Mouse (Mus musculus): ENCODE measurements around the gene Piezo1. TPM values are rescaled to one million over a fixed set of nuclear protein-coding genes. Genes with fewer than 3 reads are reported as not detected.
A peak's percentile ranks its signal among the peaks of the same experiment; 100 is the strongest.

The Piezo1 gene
- polyA plus RNA-seq, 1 experiment, result 156 TPM

GRCm38 (mm10) chr8:122580926-122581325, 29.8 kb upstream of the Piezo1 start:
- Histone ChIP-seq H3K4me3 (no peak overlapping the region), H3K4me2 (ENCODE audit: low read depth) (no peak overlapping the region), H3ac (ENCODE audit: control insufficient read depth, insufficient read length) (no peak overlapping the region), H3K27me3 (ENCODE audit: control insufficient read depth, insufficient read depth, insufficient read length) (no peaks in the 10 kb centered on the region), H3K36me3 (ENCODE audit: control insufficient read depth, insufficient read depth) (no peaks in the 10 kb centered on the region), H3K79me2 (ENCODE audit: control insufficient read depth, insufficient read depth) (peaks cover 6% of the 10 kb centered on the region)
- TF ChIP-seq MYOD1 (IDR thresholded peaks at IDR 0.05; ENCODE audit: control insufficient read depth in 1 of 3, insufficient read length in 2 of 3, low read depth in 2 of 3), result no peak
- TF ChIP-seq E2F4 (IDR thresholded peaks at IDR 0.05; ENCODE audit: insufficient read depth), result no peak
- TF ChIP-seq REST (IDR thresholded peaks at IDR 0.05; ENCODE audit: insufficient read depth, insufficient read length), result no peak
- TF ChIP-seq USF1 (IDR thresholded peaks at IDR 0.05; ENCODE audit: low read depth), result no peak
- no peak for TF ChIP-seq TCF3 (IDR thresholded peaks at IDR 0.05; ENCODE audit: insufficient read length, low read depth)
- TF ChIP-seq CEBPB (IDR thresholded peaks at IDR 0.05; ENCODE audit: insufficient read depth, poor library complexity, severe bottlenecking), result no peak
- no peak for TF ChIP-seq TCF12 (IDR thresholded peaks at IDR 0.05; ENCODE audit: insufficient read depth, poor library complexity, severe bottlenecking)
- no peak for TF ChIP-seq MAX (IDR thresholded peaks at IDR 0.05; ENCODE audit: low read depth)
- TF ChIP-seq POLR2A (IDR thresholded peaks at IDR 0.05; ENCODE audit: insufficient read length, low read depth), result no peak
- no peak for TF ChIP-seq MYOG (IDR thresholded peaks at IDR 0.05; ENCODE audit: control insufficient read depth in 1 of 3, insufficient read depth in 1 of 3, insufficient read length in 2 of 3, low read depth in 2 of 3)
- no peak for TF ChIP-seq POLR2AphosphoS2 (IDR thresholded peaks at IDR 0.05; ENCODE audit: insufficient read length, low read depth)
- TF ChIP-seq SRF (IDR thresholded peaks at IDR 0.05; ENCODE audit: control insufficient read depth, insufficient read length, low read depth), result no peak

GRCm38 (mm10) chr8:122579196-122579595, 28.1 kb upstream of the Piezo1 start:
- Histone ChIP-seq H3K36me3 (ENCODE audit: control insufficient read depth, insufficient read depth) (no peaks in the 10 kb centered on the region), H3K27me3 (ENCODE audit: control insufficient read depth, insufficient read depth, insufficient read length) (no peaks in the 10 kb centered on the region), H3ac (ENCODE audit: control insufficient read depth, insufficient read length) (no peak overlapping the region), H3K79me2 (ENCODE audit: control insufficient read depth, insufficient read depth) (peaks cover 11% of the 10 kb centered on the region), H3K4me2 (ENCODE audit: low read depth) (no peak overlapping the region), H3K4me3 (no peak overlapping the region)
- TF ChIP-seq CEBPB (IDR thresholded peaks at IDR 0.05; ENCODE audit: insufficient read depth, poor library complexity, severe bottlenecking), result no peak
- TF ChIP-seq POLR2A (IDR thresholded peaks at IDR 0.05; ENCODE audit: insufficient read length, low read depth), result no peak
- TF ChIP-seq MYOD1 (IDR thresholded peaks at IDR 0.05; ENCODE audit: control insufficient read depth in 1 of 3, insufficient read length in 2 of 3, low read depth in 2 of 3), result no peak
- TF ChIP-seq TCF3 (IDR thresholded peaks at IDR 0.05; ENCODE audit: insufficient read length, low read depth), result no peak
- no peak for TF ChIP-seq E2F4 (IDR thresholded peaks at IDR 0.05; ENCODE audit: insufficient read depth)
- TF ChIP-seq REST (IDR thresholded peaks at IDR 0.05; ENCODE audit: insufficient read depth, insufficient read length), result no peak
- TF ChIP-seq USF1 (IDR thresholded peaks at IDR 0.05; ENCODE audit: low read depth), result no peak
- TF ChIP-seq MAX (IDR thresholded peaks at IDR 0.05; ENCODE audit: low read depth), result no peak
- TF ChIP-seq POLR2AphosphoS2 (IDR thresholded peaks at IDR 0.05; ENCODE audit: insufficient read length, low read depth), result no peak
- no peak for TF ChIP-seq MYOG (IDR thresholded peaks at IDR 0.05; ENCODE audit: control insufficient read depth in 1 of 3, insufficient read depth in 1 of 3, insufficient read length in 2 of 3, low read depth in 2 of 3)
- TF ChIP-seq SRF (IDR thresholded peaks at IDR 0.05; ENCODE audit: control insufficient read depth, insufficient read length, low read depth), result no peak
- TF ChIP-seq TCF12 (IDR thresholded peaks at IDR 0.05; ENCODE audit: insufficient read depth, poor library complexity, severe bottlenecking), result no peak

- Histone ChIP-seq H3K4me3 (peak overlapping the region; percentile 45), H3K36me3 (ENCODE audit: control insufficient read depth, insufficient read depth) (peaks cover 3% of the 10 kb centered on the region), H3ac (ENCODE audit: control insufficient read depth, insufficient read length) (peak overlapping the region; percentile 69), H3K27me3 (ENCODE audit: control insufficient read depth, insufficient read depth, insufficient read length) (no peaks in the 10 kb centered on the region), H3K4me2 (ENCODE audit: low read depth) (peak overlapping the region; percentile 84), H3K79me2 (ENCODE audit: control insufficient read depth, insufficient read depth) (peaks cover 11% of the 10 kb centered on the region)
- no peak for TF ChIP-seq MYOG (IDR thresholded peaks at IDR 0.05; ENCODE audit: control insufficient read depth in 1 of 3, insufficient read depth in 1 of 3, insufficient read length in 2 of 3, low read depth in 2 of 3)
- TF ChIP-seq POLR2A (IDR thresholded peaks at IDR 0.05; ENCODE audit: insufficient read length, low read depth), result no peak
- TF ChIP-seq E2F4 (IDR thresholded peaks at IDR 0.05; ENCODE audit: insufficient read depth), result no peak
- TF ChIP-seq CEBPB (IDR thresholded peaks at IDR 0.05; ENCODE audit: insufficient read depth, poor library complexity, severe bottlenecking), result no peak
- TF ChIP-seq SRF (IDR thresholded peaks at IDR 0.05; ENCODE audit: control insufficient read depth, insufficient read length, low read depth), result no peak
- TF ChIP-seq MAX (IDR thresholded peaks at IDR 0.05; ENCODE audit: low read depth), result no peak
- no peak for TF ChIP-seq POLR2AphosphoS2 (IDR thresholded peaks at IDR 0.05; ENCODE audit: insufficient read length, low read depth)
- no peak for TF ChIP-seq TCF12 (IDR thresholded peaks at IDR 0.05; ENCODE audit: insufficient read depth, poor library complexity, severe bottlenecking)
- no peak for TF ChIP-seq USF1 (IDR thresholded peaks at IDR 0.05; ENCODE audit: low read depth)
- TF ChIP-seq MYOD1 (IDR thresholded peaks at IDR 0.05; ENCODE audit: control insufficient read depth in 1 of 3, insufficient read length in 2 of 3, low read depth in 2 of 3), result no peak
- TF ChIP-seq TCF3 (IDR thresholded peaks at IDR 0.05; ENCODE audit: insufficient read length, low read depth), result no peak
- no peak for TF ChIP-seq REST (IDR thresholded peaks at IDR 0.05; ENCODE audit: insufficient read depth, insufficient read length)
Observed at GRCm38 (mm10) chr8:122577116-122577515, 26.0 kb upstream of the Piezo1 start.

GRCm38 (mm10) chr8:122576648-122577022, 25.5 kb upstream of the Piezo1 start, which contains the start of gene Aprt:
Aprt (minus strand) TSS chr8:122576909.
- peak within 1 kb of the TSS; percentile 84 for H3K4me2 ChIP-seq (ENCODE audit: low read depth)
- H3K4me3 ChIP-seq, result peak within 1 kb of the TSS; percentile 45
- peaks cover 11% of the 10 kb centered on the region for H3K79me2 ChIP-seq (ENCODE audit: control insufficient read depth, insufficient read depth)
- H3K27me3 ChIP-seq (ENCODE audit: control insufficient read depth, insufficient read depth, insufficient read length), result no peaks in the 10 kb centered on the region
- peaks cover 3% of the 10 kb centered on the region for H3K36me3 ChIP-seq (ENCODE audit: control insufficient read depth, insufficient read depth)
- peak within 1 kb of the TSS; percentile 69 for H3ac ChIP-seq (ENCODE audit: control insufficient read depth, insufficient read length)
- TF ChIP-seq REST (IDR thresholded peaks at IDR 0.05; ENCODE audit: insufficient read depth, insufficient read length) (peak; percentile 4), SRF (IDR thresholded peaks at IDR 0.05; ENCODE audit: control insufficient read depth, insufficient read length, low read depth) (no peak), CEBPB (IDR thresholded peaks at IDR 0.05; ENCODE audit: insufficient read depth, poor library complexity, severe bottlenecking) (no peak), TCF3 (IDR thresholded peaks at IDR 0.05; ENCODE audit: insufficient read length, low read depth) (no peak), TCF12 (IDR thresholded peaks at IDR 0.05; ENCODE audit: insufficient read depth, poor library complexity, severe bottlenecking) (no peak), POLR2AphosphoS2 (IDR thresholded peaks at IDR 0.05; ENCODE audit: insufficient read length, low read depth) (peak; percentile 93), MYOD1 (IDR thresholded peaks at IDR 0.05; ENCODE audit: control insufficient read depth in 1 of 3, insufficient read length in 2 of 3, low read depth in 2 of 3) (no peak), USF1 (IDR thresholded peaks at IDR 0.05; ENCODE audit: low read depth) (no peak), POLR2A (IDR thresholded peaks at IDR 0.05; ENCODE audit: insufficient read length, low read depth) (peak; percentile 77), MAX (IDR thresholded peaks at IDR 0.05; ENCODE audit: low read depth) (no peak), MYOG (IDR thresholded peaks at IDR 0.05; ENCODE audit: control insufficient read depth in 1 of 3, insufficient read depth in 1 of 3, insufficient read length in 2 of 3, low read depth in 2 of 3) (no peak), E2F4 (IDR thresholded peaks at IDR 0.05; ENCODE audit: insufficient read depth) (no peak)

Measured in myocyte (in vitro differentiated cells).